Mouse (Mus musculus): ENCODE measurements around the gene Gng8.

GRCm38 (mm10) chr7:16903439-16903955 lies 11.9 kb downstream of the Gng8 start:
- TF ChIP-seq ZMIZ1 (IDR thresholded peaks at IDR 0.05; ENCODE audit: low read depth, low read length) (no peak), EP300 (IDR thresholded peaks at IDR 0.05; ENCODE audit: low read depth in 1 of 2, low read length in 2 of 2) (no peak), ELF1 (IDR thresholded peaks at IDR 0.05; ENCODE audit: low read depth, low read length) (no peak), CTCF (IDR thresholded peaks at IDR 0.05 in 2 of 3, conservative IDR thresholded peaks at IDR 0.05 in 1 of 3; ENCODE audit: control insufficient read depth in 1 of 3, insufficient read depth in 1 of 3, low read depth in 2 of 3, low read length in 3 of 3, poor library complexity in 1 of 3, severe bottlenecking in 1 of 3) (no peak), MEF2A (IDR thresholded peaks at IDR 0.05; ENCODE audit: extremely low read depth, insufficient replicate concordance, low read depth, low read length, poor library complexity, severe bottlenecking) (no peak), GATA1 (IDR thresholded peaks at IDR 0.05; ENCODE audit: low read depth, low read length) (no peak), JUND (IDR thresholded peaks at IDR 0.05; ENCODE audit: low read depth, low read length) (no peak), SMC3 (IDR thresholded peaks at IDR 0.05; ENCODE audit: low read depth, low read length) (no peak), POLR2A (IDR thresholded peaks at IDR 0.05; ENCODE audit: control insufficient read depth in 1 of 2, insufficient read depth in 1 of 2, low read depth in 1 of 2, low read length in 2 of 2, poor library complexity in 1 of 2) (no peak)

Data from MEL (cell line).